Mouse (Mus musculus): ENCODE results near the gene Tab3. TPM values are rescaled to one million over a fixed set of nuclear protein-coding genes. Genes with fewer than 3 reads are reported as not detected.

Gene Tab3
- polyA plus RNA-seq (2014; fragmentation: Nextera tagmentation; extraction: Ambion mirVana): 5.7 and 6.2 TPM in 2 replicates

GRCm38 (mm10) chrX:85573532-85574181 is at the start of gene Tab3:
Gene Tab3 (plus strand): TSS chrX:85574022.
- peak within 1 kb of the TSS; percentile 50 for H3K4me3 ChIP-seq (ENCODE audit: low read depth, low read length)
- H3K36me3 ChIP-seq (ENCODE audit: control insufficient read depth, insufficient read depth, low read length): no peaks in the 10 kb centered on the region
- H3K27ac ChIP-seq (ENCODE audit: low read depth): peak within 1 kb of the TSS; percentile 44; the same call in 1 of the 2 replicates
- no peaks in the 10 kb centered on the region for H3K27me3 ChIP-seq (replicated peaks; ENCODE audit: control insufficient read depth, insufficient read depth, low read length)
- H3K9me3 ChIP-seq (ENCODE audit: control insufficient read depth, low read length): no peaks in the 10 kb centered on the region
- 7% methylated on average over 48 of the region's 64 CpGs for WGBS
- DNase-seq (ENCODE audit: low spot score) (peak; percentile 91), ATAC-seq (replicated peaks; ENCODE audit: low FRiP score, low TSS enrichment, low read depth) (peak; percentile 98)
- peak within 1 kb of the TSS; percentile 54 for H3K4me2 ChIP-seq (ENCODE audit: low read length)
- no peaks in the 10 kb centered on the region; the same call in 1 of the 2 replicates for H3K4me1 ChIP-seq (replicated peaks; ENCODE audit: control insufficient read depth, insufficient read depth, low read length)
- H3K9ac ChIP-seq (ENCODE audit: low read length): peak within 1 kb of the TSS; percentile 65

- no peak for ATAC-seq (replicated peaks; ENCODE audit: low FRiP score, low TSS enrichment, low read depth)
Observed at GRCm38 (mm10) chrX:85525545-85525944, 48.3 kb upstream of the Tab3 start.

GRCm38 (mm10) chrX:85526263-85527019 is 47.4 kb upstream of the Tab3 start:
- no peak overlapping the region for H3K9ac ChIP-seq (ENCODE audit: low read length)
- H3K4me2 ChIP-seq (ENCODE audit: low read length): no peak overlapping the region
- no peak overlapping the region for H3K4me3 ChIP-seq (ENCODE audit: low read depth, low read length)
- H3K4me1 ChIP-seq (replicated peaks; ENCODE audit: control insufficient read depth, insufficient read depth, low read length): no peaks in the 10 kb centered on the region
- H3K27ac ChIP-seq (ENCODE audit: low read depth): no peak overlapping the region
- 57% methylated on average over 5 of the region's 5 CpGs for WGBS
- DNase-seq (ENCODE audit: low spot score): no peak
- H3K27me3 ChIP-seq (replicated peaks; ENCODE audit: control insufficient read depth, insufficient read depth, low read length): no peaks in the 10 kb centered on the region
- no peaks in the 10 kb centered on the region for H3K36me3 ChIP-seq (ENCODE audit: control insufficient read depth, insufficient read depth, low read length)
- ATAC-seq (replicated peaks; ENCODE audit: low FRiP score, low TSS enrichment, low read depth): peak; percentile 66; the same call in 1 of the 2 replicates
- no peaks in the 10 kb centered on the region for H3K9me3 ChIP-seq (ENCODE audit: control insufficient read depth, low read length)

More at GRCm38 (mm10) chrX:85525545-85525944, 48.3 kb upstream of the Tab3 start:
- Histone ChIP-seq H3K36me3 (ENCODE audit: control insufficient read depth, insufficient read depth, low read length) (no peaks in the 10 kb centered on the region), H3K4me2 (ENCODE audit: low read length) (no peak overlapping the region), H3K4me3 (ENCODE audit: low read depth, low read length) (no peak overlapping the region), H3K27me3 (replicated peaks; ENCODE audit: control insufficient read depth, insufficient read depth, low read length) (no peaks in the 10 kb centered on the region), H3K9ac (ENCODE audit: low read length) (no peak overlapping the region), H3K4me1 (replicated peaks; ENCODE audit: control insufficient read depth, insufficient read depth, low read length) (no peaks in the 10 kb centered on the region), H3K9me3 (ENCODE audit: control insufficient read depth, low read length) (no peaks in the 10 kb centered on the region), H3K27ac (ENCODE audit: low read depth) (no peak overlapping the region)
- no peak for DNase-seq (ENCODE audit: low spot score)
- WGBS: 15% methylated on average over 1 of the region's 1 CpGs

- Histone ChIP-seq H3K4me2 (ENCODE audit: low read length) (no peak overlapping the region), H3K36me3 (ENCODE audit: control insufficient read depth, insufficient read depth, low read length) (no peaks in the 10 kb centered on the region), H3K4me1 (replicated peaks; ENCODE audit: control insufficient read depth, insufficient read depth, low read length) (no peaks in the 10 kb centered on the region), H3K4me3 (ENCODE audit: low read depth, low read length) (no peak overlapping the region), H3K9me3 (ENCODE audit: control insufficient read depth, low read length) (no peaks in the 10 kb centered on the region), H3K27ac (ENCODE audit: low read depth) (no peak overlapping the region), H3K27me3 (replicated peaks; ENCODE audit: control insufficient read depth, insufficient read depth, low read length) (no peaks in the 10 kb centered on the region), H3K9ac (ENCODE audit: low read length) (no peak overlapping the region)
- DNase-seq (ENCODE audit: low spot score) (no peak), ATAC-seq (replicated peaks; ENCODE audit: low FRiP score, low TSS enrichment, low read depth) (no peak)
- WGBS: 86% methylated on average over 2 of the region's 2 CpGs
Observed at GRCm38 (mm10) chrX:85558931-85559330, 14.9 kb upstream of the Tab3 start.

- Histone ChIP-seq H3K4me2 (ENCODE audit: low read length) (no peak overlapping the region), H3K27ac (ENCODE audit: low read depth) (no peak overlapping the region), H3K4me1 (replicated peaks; ENCODE audit: control insufficient read depth, insufficient read depth, low read length) (no peaks in the 10 kb centered on the region), H3K36me3 (ENCODE audit: control insufficient read depth, insufficient read depth, low read length) (no peaks in the 10 kb centered on the region), H3K9me3 (ENCODE audit: control insufficient read depth, low read length) (no peaks in the 10 kb centered on the region), H3K9ac (ENCODE audit: low read length) (no peak overlapping the region), H3K4me3 (ENCODE audit: low read depth, low read length) (no peak overlapping the region), H3K27me3 (replicated peaks; ENCODE audit: control insufficient read depth, insufficient read depth, low read length) (no peaks in the 10 kb centered on the region)
- DNase-seq (ENCODE audit: low spot score) (no peak), ATAC-seq (replicated peaks; ENCODE audit: low FRiP score, low TSS enrichment, low read depth) (no peak)
- WGBS: 68% methylated on average over 4 of the region's 4 CpGs
Observed at GRCm38 (mm10) chrX:85566256-85566655, 7.6 kb upstream of the Tab3 start.

GRCm38 (mm10) chrX:85574182-85574541 is 340 bp downstream of the Tab3 start:
- H3K4me3 ChIP-seq (ENCODE audit: low read depth, low read length): peak overlapping the region; percentile 50
- DNase-seq (ENCODE audit: low spot score): peak; percentile 64
- H3K4me2 ChIP-seq (ENCODE audit: low read length): peak overlapping the region; percentile 54
- no peaks in the 10 kb centered on the region for H3K36me3 ChIP-seq (ENCODE audit: control insufficient read depth, insufficient read depth, low read length)
- H3K27me3 ChIP-seq (replicated peaks; ENCODE audit: control insufficient read depth, insufficient read depth, low read length): no peaks in the 10 kb centered on the region
- WGBS: 15% methylated on average over 31 of the region's 34 CpGs
- no peaks in the 10 kb centered on the region; the same call in 1 of the 2 replicates for H3K4me1 ChIP-seq (replicated peaks; ENCODE audit: control insufficient read depth, insufficient read depth, low read length)
- peak; percentile 76 for ATAC-seq (replicated peaks; ENCODE audit: low FRiP score, low TSS enrichment, low read depth)
- H3K9ac ChIP-seq (ENCODE audit: low read length): peak overlapping the region; percentile 65
- no peaks in the 10 kb centered on the region for H3K9me3 ChIP-seq (ENCODE audit: control insufficient read depth, low read length)
- H3K27ac ChIP-seq (ENCODE audit: low read depth): peak overlapping the region; percentile 44; the same call in 1 of the 2 replicates

- ATAC-seq (replicated peaks; ENCODE audit: low FRiP score, low TSS enrichment, low read depth) (no peak), DNase-seq (ENCODE audit: low spot score) (no peak)
- H3K27me3 ChIP-seq (replicated peaks; ENCODE audit: control insufficient read depth, insufficient read depth, low read length): no peaks in the 10 kb centered on the region
- H3K4me2 ChIP-seq (ENCODE audit: low read length): no peak overlapping the region
- H3K36me3 ChIP-seq (ENCODE audit: control insufficient read depth, insufficient read depth, low read length): no peaks in the 10 kb centered on the region
- H3K4me3 ChIP-seq (ENCODE audit: low read depth, low read length): no peak overlapping the region
- no peak overlapping the region for H3K9ac ChIP-seq (ENCODE audit: low read length)
- no peaks in the 10 kb centered on the region; the same call in 1 of the 2 replicates for H3K4me1 ChIP-seq (replicated peaks; ENCODE audit: control insufficient read depth, insufficient read depth, low read length)
- H3K9me3 ChIP-seq (ENCODE audit: control insufficient read depth, low read length): no peaks in the 10 kb centered on the region
- WGBS: 60% methylated on average over 6 of the region's 6 CpGs
- H3K27ac ChIP-seq (ENCODE audit: low read depth): no peak overlapping the region
Observed at GRCm38 (mm10) chrX:85576310-85576709, 2.5 kb downstream of the Tab3 start.

- Histone ChIP-seq H3K36me3 (ENCODE audit: control insufficient read depth, insufficient read depth, low read length) (no peaks in the 10 kb centered on the region), H3K9me3 (ENCODE audit: control insufficient read depth, low read length) (no peaks in the 10 kb centered on the region), H3K9ac (ENCODE audit: low read length) (no peak overlapping the region), H3K27me3 (replicated peaks; ENCODE audit: control insufficient read depth, insufficient read depth, low read length) (no peaks in the 10 kb centered on the region), H3K4me2 (ENCODE audit: low read length) (no peak overlapping the region), H3K27ac (ENCODE audit: low read depth) (no peak overlapping the region), H3K4me3 (ENCODE audit: low read depth, low read length) (no peak overlapping the region), H3K4me1 (replicated peaks; ENCODE audit: control insufficient read depth, insufficient read depth, low read length) (no peaks in the 10 kb centered on the region)
- ATAC-seq (replicated peaks; ENCODE audit: low FRiP score, low TSS enrichment, low read depth) (no peak), DNase-seq (ENCODE audit: low spot score) (no peak)
- 41% methylated on average over 2 of the region's 2 CpGs for WGBS
Observed at GRCm38 (mm10) chrX:85580768-85581167, 6.9 kb downstream of the Tab3 start.
